Mouse (Mus musculus) adrenal gland, postnatal 14 days (tissue): ENCODE data around the gene Cd6. TPM values are rescaled to one million over a fixed set of nuclear protein-coding genes. Genes with fewer than 3 reads are reported as not detected.
A peak's percentile ranks its signal among the peaks of the same experiment; 100 is the strongest.

Source experiments
- DNase-seq: peaks from one replicate; pipeline ENCODE4 v3.0.0; 2021; ENCODE audit warnings: mixed read lengths
- total RNA-seq: library from RNA; stranded (reverse); gene quantifications from 2 replicates; pipeline ENCODE4 v1.2.3, GENCODE M21; 2021

Cd6 gene
- total RNA-seq, 1 experiment from 2014 or later = 0.41 TPM

DNA sequence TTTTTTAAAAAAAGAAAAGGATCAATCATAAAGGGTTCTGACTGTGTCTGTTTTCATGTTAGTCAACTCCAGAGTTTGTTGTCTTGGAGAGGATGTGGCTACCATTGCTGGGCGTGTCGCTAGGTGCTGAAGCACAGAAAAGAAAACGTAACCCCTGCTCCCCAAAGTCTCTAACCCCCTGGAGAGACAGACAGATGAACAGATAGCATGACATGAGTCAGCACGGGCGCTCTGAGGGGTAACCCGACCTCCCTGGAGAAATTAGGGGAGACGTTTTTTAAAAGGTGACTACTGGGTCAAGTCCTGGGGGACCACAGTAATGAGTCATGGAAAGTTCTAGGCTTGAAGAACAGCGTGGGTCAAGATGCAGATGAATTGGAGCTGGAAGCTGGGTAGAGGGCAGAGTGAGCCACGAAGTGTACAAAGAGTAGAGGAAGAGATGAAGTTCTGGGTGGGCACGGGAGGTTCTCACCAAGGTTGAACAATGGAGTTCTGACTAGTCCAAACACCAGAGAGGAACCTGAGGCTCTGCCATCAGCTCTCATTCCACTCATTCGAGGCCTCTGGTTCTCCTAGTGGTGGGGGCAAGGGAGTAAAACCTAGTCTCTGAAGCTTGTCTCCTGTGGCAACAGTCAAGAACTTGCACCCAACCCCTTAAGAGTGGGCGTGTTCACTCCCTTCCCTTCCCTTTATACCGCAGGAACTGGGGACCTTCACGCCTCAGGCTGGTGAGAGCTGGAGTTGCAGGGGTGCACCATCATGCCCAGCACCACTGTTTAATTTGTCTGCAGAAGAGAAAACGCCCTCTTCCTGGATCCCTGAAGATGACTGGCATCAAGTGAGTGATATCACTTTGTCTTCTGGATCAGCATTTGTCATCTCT, 9.4 kb upstream of the Cd6 start, which contains the start of gene Slc15a3:
Gene Slc15a3, plus strand, starts transcription at position 718 of the 883 bp plus-strand sequence.
- DNase-seq = no peak

DNA sequence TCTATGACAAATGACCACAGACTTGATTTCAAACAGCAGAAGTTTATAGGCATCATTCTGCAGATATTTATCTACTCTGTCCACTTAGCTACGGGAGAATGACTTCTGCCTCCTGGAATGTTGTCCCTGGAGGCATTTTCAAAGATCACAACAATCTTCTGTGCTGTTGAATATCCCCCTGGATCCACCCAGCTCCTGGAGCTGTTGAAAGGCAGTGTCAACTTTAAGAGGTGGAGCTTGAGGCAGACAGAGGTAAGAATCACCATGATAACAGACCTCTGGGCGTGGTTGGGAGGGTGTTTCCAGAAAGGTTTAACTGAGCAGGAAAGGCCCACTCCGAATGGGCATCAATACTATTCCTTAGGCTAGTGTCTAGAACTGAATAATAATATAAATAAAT, 5.8 kb upstream of the Cd6 start:
- no peak for DNase-seq

DNA sequence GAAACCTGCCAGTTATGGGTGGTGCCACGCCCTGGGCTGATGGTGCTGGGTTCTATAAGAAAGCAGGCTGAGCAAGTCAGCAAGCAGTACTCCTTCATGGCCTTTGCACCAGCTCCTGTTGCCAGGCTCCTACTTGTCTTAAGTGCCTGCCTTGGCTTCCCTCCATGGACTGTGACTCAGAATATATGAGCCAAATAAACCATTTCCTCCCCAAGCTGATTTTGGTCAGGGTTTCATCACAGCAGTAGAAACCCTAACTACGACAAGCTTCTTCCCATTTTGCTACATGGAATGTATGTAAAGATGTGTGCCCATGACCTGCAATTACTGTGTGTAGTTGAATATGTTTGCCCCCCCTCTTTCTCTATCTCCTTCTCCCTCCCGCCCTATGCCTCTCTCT, 3.8 kb upstream of the Cd6 start:
- no peak for DNase-seq

DNA sequence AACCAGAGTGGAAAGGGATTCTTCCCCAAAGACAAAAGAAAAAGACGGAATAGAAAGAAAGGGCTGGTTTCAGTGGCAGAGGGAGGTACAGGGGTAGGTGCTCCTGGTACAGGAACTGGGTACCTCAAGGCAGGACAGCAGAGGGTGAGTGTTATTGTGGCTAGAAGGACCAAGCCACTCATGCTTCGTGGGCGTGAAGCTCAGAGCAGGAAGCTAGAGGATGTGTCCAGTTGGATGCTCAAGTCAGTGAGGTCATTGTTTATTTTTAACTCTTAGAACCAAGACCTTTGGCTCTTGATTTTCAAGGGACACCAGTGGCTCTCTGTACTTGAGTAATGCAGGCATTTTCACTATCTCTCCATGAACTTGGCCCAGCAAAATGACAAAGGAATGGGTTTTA, 2.2 kb upstream of the Cd6 start:
- no peak for DNase-seq

DNA sequence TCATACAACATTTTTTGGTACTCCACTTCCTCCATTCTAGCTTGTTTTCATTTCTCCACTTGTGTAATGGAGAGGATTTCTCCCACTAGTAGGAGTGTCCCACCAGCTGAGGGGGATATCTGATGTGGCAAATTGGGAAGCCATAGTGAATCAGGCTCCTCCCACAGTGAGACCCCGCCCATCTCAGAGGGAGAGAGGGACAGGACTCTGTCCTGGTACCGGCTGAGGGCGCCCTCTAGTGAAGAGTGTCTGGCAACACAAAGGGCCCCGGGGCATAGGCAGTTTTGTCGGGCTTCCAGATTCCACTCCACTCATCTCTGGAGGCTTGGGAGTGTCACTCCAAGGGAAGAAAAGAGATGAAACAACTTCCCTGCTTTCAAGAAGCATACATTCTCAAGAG, 1.6 kb upstream of the Cd6 start:
- DNase-seq = peak; percentile 92

DNA sequence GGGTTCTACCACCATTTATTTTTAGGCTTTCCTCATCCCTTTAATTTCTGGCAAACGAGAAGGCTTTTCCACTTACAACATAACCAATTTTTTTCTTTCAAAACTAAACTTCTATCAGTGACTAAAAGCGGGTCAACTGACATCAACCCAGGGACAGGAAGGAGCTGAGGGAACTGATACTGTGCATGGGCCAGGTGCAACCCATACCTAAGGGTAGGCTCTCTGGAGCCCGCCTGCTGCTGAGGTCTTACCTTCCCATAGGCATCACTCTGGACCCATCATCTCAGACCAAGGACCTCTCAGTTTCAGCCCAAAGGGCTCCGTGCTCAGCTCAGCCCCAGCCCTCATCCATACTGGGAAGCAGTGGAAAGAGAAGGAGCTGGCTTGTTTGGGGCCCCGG, 1.5 kb downstream of the Cd6 start:
- DNase-seq = no peak

DNA sequence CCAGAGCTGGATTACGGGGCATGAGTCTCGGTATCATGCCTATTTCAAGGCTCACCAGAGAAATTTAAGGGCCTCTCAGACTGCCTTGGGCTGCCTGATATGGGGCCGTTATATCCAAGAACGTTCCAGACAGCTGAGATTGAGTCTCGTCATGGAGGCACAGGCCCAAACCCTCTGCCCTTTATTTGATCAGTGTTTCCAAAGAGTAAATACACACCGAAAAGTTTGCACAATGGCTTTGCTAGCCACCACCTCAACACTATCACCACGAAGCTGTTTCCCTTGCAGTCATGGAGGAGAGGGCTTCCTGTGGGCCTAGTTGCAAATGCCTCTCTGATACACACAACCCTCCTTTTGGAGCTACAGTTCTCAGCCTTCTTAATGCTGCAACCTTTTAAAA, 5.8 kb downstream of the Cd6 start:
- DNase-seq = no peak

DNA sequence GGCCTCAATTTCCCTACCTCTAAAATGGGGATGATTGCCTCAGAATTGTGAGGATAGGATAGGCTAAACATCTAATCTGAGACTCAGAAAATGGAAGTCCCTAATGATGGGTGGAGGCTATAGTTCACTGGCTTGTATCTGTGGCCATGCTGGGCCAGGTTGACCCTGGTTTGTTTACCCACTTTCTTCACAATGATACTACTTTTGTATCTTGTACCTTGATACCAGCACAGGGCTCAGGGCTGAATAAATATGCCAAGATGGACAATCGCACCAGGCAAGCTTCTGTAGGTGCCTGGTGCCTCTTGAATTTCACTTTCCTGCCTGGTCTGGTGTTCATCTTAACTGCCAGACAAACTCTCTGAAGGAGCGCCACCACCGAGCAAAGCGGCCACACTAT, 7.3 kb downstream of the Cd6 start:
- no peak for DNase-seq

DNA sequence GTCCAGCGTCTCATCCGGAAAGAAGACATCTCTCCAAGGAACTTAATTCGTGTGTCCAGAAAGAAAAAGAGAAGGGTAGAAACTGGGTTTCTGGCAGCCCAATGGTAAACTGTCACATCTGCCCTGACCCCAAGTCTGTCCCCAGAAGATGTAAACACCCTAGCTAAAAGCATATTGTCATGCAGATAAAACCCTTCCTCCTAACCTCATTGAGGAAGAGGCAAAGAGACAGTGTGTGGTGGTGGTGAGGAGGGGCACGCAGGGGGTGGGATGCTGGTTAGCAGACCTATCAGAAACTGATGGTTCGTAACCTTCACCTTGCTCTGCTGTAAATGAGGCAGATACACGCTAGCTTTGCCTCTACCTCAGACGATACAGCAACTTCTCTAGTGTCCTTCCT, 8.5 kb downstream of the Cd6 start:
- no peak for DNase-seq

DNA sequence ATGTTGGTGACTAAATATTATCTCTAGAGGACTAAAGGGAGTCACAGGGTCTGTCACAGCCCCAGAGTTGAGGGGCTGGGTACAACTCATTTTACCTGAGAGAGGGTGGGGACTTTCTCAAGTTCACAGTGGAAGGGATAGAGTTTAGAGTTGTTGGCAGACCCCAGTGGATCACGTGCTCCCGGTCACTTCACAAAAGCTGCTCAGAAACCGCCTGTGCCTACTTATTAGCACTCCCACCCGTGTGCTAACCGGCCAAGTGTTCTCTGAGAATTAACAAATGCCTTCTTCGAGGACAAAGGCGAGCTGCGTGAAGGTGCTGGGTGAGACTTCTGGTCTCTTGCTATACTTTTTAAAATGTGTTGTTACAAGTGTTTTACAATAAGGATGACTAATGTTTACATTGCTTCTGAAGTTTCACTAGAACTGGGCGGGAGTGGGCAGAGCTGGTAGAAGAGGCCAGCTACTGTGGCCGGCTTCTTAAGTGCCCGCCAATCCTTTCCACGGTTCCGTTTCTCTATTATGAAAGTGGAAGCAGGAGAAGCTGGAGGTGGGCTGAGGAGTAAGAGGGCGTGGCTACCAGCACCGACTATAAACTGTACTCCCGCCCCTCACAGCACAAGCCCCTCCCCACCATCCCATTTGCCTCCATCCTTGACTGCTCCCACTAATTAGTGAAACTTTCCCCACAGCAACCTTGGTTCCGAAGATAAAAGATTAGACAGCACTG, 11.5 kb downstream of the Cd6 start:
- DNase-seq = peak; percentile 27

DNA sequence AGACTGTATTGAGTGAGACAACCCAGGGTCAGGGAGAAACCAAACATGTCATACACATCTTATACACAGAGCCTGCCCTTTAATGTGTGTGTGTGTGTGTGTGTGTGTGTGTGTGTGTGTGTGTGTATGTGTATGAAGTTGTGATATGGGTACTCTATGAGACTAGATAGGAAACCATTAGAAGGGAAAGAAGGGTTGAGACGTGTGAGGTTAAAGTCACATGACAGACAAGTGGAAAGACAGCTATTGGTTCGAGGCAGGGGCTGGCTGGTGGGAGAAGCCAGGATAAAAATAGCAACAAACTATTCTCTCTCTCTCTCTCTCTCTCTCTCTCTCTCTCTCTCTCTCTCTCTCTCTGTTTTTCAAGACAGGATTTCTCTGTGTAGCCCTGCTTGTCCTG, 13.4 kb downstream of the Cd6 start:
- no peak for DNase-seq

DNA sequence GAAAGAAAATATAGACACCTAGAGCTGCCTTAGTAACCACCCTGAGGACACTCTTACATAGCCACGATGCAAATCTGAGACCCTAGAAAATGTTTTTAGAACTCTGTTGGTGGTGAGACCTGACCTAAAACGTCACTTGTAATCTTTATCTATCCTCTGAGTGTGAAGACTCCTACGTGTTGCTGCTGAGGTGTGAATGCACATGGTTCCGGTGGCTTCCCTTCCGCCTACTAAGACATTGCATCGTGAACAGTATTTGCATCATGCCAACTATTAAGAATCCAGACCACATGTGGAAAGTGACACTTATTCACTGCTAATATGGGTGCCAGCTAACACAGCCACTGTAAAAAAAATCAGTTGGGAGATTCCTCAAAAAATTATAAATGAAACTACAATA, 14.0 kb downstream of the Cd6 start:
- no peak for DNase-seq

DNA sequence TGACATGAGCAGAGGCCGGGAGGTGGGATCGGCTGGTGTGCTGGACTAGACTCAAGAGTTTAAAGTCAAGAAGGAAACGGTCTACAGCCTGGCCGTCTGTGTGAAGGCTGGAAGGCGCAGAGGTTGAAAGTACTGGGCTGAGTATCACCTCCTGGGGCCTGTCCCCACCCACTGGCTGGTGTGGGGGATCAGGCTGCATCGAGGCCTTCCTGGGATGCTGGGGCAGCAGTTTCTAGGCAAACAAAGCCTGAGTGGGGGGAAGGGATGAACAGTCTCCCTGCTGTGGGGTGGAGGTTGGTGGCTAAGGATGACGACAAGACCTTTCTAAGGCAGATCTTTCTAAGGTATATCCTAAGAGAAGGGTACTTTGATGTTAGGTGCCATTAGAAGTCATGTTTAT, 16.0 kb downstream of the Cd6 start:
- no peak for DNase-seq

DNA sequence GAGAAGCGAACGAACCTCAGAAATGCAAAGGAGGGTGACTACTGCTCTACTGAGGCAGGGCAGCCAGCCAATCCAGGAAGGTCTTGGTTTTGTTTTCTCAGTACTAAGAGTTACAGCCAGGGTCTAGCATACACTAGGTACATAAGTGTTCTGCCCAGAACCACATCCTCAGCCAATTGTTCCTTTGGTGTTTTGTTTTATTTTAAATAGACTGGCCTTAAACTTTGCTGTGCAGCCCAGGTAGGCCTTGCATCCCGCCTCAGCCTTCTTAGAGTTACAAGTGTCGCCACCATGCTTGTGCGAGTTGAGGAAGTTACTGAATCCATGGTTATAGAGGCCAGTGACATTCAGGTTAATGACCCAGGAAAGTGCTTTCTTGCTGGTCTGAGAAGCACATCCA, 16.8 kb downstream of the Cd6 start:
- DNase-seq = no peak

DNA sequence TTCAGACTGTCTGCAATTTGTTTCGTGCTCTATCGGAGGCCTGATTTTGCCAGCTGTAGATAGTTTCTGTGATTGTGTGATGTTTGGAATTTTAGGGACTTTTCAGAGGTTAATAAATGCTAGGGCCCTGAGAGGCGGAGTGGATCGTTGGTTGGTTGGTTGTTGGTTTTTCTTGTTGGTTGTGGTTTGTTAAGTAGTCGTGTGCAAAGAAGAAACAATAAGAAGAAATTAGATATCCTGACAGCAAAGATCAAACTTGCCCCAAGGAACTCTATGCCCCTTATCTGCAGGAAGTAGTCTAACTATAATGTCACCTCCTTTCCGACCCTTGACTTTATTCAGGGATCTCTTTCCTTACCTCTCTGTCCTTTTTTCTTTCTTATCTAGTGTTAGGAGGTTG, 18.4 kb downstream of the Cd6 start:
- DNase-seq = no peak

DNA sequence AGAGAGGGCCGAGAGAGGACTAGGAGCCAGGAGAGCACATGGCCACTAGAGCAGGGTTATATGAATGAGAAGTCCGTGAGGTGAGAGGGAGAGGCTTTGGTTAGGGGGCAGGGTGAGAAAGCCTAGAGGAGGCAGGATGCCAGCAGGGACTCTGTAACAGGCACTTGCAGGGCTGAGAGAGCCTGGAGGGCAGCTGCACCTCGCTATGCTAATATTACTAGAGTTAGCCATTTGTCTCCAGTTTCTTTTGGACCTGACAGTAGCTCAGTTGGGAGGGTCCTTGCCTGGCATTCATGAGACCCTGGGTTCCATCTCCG, 19.7 kb downstream of the Cd6 start:
- DNase-seq = no peak

DNA sequence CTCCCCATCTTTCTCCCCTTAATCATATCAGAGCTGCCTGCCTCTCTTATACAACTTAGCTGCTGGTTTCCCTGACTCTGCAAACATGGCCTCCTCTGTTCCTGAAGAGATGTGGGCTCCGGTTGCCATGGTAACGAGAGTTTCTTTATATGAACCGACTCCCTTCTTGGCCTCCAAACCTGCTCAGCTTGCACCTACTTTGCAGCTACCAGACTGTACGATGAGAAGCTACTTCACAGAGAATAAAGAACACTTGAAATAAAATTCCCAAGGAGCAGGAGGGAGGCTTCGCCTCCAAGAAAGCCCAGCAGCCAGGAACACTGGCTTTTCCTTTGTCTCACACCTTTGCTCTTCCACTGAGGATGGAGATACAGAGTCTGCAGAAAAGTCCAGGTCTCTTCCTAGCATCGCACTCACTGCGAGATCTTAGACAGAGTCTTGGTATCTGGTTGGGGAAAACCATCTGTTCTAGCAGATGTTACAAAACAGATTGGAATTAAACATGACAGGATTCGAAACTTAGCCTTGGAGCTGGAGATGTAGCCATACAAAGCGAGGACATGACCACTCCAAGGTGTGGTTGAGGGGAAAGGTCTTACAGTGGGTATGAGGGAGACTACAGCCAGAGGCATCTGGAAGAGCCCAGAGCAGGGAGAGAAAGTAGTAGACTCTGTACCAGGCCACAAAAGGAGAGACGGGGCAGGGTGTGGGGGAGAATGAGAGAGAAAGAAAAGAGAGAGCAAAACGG, 20.3 kb downstream of the Cd6 start:
- no peak for DNase-seq

DNA sequence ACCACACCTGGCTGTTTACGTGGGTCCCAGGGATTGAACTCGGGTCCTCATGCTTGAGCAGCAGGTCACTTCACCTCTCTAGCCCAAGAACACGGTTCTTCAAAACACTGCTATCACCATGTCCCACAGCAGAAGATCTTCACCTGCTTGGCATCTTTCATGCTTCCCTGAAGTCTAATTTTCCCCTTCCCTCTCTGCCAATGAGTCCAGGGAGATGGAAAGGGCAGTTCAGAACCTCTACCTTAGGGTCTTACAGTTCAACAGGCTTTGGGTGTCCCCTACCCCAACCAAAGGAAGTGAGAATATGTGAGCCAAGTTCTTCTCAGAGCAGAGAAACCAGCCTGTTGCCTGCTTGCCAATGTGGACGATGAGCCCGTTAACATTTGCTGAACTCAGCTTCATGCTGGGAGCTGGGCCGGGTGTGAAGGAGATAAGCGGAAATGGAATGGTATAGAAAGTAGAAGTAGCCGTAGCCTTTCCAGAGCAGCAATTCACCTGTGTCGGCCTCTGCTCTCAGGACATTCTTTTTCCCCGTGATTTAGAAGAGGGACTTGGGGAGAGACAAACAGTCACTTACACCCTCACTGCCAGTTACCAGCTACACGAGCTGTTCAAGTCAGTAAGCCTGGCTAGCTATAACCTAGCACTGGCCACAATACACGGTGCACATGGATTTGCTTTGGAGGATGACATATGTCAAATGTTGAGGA, 21.2 kb downstream of the Cd6 start:
- no peak for DNase-seq

DNA sequence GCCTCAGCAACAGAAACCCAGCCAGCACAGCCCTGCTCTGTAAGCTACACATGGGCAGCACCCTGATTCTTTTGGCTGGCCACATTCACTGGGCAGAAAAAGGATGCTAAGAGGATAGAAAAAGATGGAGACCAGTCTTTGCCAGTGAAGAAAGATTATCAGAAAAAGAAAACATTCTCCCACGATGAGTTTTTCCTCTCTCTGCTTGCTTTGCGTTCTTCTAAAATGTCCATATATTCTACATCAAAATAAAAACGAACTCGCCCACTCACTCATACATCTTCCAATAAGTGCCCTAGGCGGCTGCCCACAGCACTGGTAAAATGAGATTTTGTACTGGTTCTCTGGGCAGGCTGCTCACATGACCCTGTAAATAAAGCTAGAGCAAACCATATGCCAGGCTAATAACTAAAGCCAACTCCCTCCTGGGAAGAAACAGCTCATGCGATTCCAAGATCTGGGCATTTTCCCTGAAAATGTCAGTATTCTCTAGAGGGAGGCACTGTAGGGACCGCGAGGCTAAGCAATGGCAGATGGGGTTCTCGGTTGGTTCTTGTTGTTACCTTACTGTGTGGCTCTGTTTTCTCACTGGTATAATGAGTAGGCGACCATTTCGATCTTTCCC, 24.1 kb downstream of the Cd6 start:
- DNase-seq = no peak

DNA sequence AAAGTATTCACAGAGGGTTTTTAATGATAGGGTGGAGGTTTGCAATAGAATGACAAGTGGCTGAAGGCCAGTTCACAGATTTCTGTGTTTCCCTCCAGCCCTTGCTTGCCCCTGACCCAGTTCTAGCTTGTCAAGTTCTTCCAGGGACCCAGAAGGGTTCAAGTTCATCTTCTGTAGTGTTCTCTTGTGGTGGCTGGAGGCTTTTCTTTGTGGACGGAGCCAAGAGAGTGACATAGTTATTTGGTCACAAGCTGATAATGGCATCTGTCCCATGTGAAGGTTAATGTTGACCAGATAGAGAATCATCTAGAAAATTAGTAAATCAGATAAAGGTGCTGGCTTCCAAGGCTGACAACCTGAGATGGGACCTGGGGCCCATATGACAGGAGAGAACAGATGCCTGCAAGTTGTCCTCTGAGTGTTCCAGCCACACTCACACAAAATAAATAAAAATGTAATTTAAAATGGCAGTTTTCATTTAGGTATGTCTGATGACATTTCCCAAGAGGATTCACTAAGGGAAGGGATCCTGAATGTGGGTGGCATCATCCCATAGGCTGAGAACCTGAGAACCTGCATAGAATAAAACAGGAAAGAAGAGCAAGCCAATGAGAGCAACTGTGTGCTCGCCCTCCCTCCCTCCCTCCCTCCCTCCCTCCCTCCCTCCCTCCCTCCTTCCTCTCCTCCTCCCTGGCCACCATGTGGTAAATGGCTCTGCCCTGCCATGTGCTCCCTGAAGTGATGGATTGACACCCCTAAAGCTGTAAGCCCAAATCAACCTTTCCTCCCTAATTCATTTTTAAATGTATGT, 24.8 kb downstream of the Cd6 start:
- no peak for DNase-seq

DNA sequence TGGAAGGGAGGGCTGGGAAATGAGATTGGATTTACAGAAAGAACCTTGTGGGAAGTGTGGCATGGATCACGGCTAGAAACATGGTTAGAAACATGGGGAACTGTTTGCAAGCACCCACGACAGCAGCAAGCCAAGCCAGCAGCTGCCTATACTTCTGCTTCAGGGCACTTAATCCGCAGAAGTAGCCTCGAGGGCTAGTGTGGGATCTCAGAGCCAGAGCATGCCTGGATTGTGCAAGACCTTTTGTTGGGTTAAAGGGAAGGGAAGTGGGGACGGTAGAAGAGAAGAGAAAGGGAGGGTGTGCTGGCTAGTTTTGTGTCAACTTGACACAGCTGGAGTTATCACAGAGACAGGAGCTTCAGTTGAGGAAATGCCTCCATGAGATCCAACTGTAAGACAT, 26.1 kb downstream of the Cd6 start:
- DNase-seq = no peak
